Mouse (Mus musculus): ENCODE measurements around the gene Pam.

Gene Pam

GRCm38 (mm10) chr1:97915726-97916125 lies 179.7 kb downstream of the Pam start:
- no peak for DNase-seq (ENCODE audit: low spot score in 2 of 2)

- DNase-seq (ENCODE audit: low spot score in 2 of 2): peak; percentile 20 to 34
Measured at GRCm38 (mm10) chr1:97910874-97911273, 184.6 kb downstream of the Pam start.

- DNase-seq (ENCODE audit: low spot score in 2 of 2): no peak
Measured at GRCm38 (mm10) chr1:97909561-97909960, 185.9 kb downstream of the Pam start.

- no peak for DNase-seq (ENCODE audit: low spot score in 2 of 2)
Measured at GRCm38 (mm10) chr1:97908736-97909135, 186.7 kb downstream of the Pam start.

- DNase-seq (ENCODE audit: low spot score in 2 of 2): no peak
Measured at GRCm38 (mm10) chr1:97903912-97904460, 191.5 kb downstream of the Pam start.

GRCm38 (mm10) chr1:97902830-97903229 lies 192.6 kb downstream of the Pam start:
- no peak for DNase-seq (ENCODE audit: low spot score in 2 of 2)

- DNase-seq (ENCODE audit: low spot score in 2 of 2): no peak
Measured at GRCm38 (mm10) chr1:97900559-97901153, 194.8 kb downstream of the Pam start.

- no peak for DNase-seq (ENCODE audit: low spot score in 2 of 2)
Measured at GRCm38 (mm10) chr1:97887511-97887910, 207.9 kb downstream of the Pam start.

GRCm38 (mm10) chr1:97883498-97883897 lies 211.9 kb downstream of the Pam start:
- no peak for DNase-seq (ENCODE audit: low spot score in 2 of 2)

- no peak for DNase-seq (ENCODE audit: low spot score in 2 of 2)
Measured at GRCm38 (mm10) chr1:97877037-97877436, 218.4 kb downstream of the Pam start.

GRCm38 (mm10) chr1:97873490-97874054 lies 221.9 kb downstream of the Pam start:
- no peak for DNase-seq (ENCODE audit: low spot score in 2 of 2)

- DNase-seq (ENCODE audit: low spot score in 2 of 2): no peak
Measured at GRCm38 (mm10) chr1:97872493-97872892, 223.0 kb downstream of the Pam start.

- DNase-seq (ENCODE audit: low spot score in 2 of 2): no peak
Measured at GRCm38 (mm10) chr1:97872072-97872471, 223.4 kb downstream of the Pam start.

- no peak for DNase-seq (ENCODE audit: low spot score in 2 of 2)
Measured at GRCm38 (mm10) chr1:97864135-97864534, 231.3 kb downstream of the Pam start.

GRCm38 (mm10) chr1:97863140-97863539 lies 232.3 kb downstream of the Pam start:
- no peak for DNase-seq (ENCODE audit: low spot score in 2 of 2)

GRCm38 (mm10) chr1:97862734-97863133 lies 232.7 kb downstream of the Pam start:
- DNase-seq (ENCODE audit: low spot score in 2 of 2): no peak

- no peak for DNase-seq (ENCODE audit: low spot score in 2 of 2)
Measured at GRCm38 (mm10) chr1:97854256-97854655, 241.2 kb downstream of the Pam start.

- peak in 1 of 2 experiments; percentile 9 for DNase-seq (ENCODE audit: low spot score in 2 of 2)
Measured at GRCm38 (mm10) chr1:97851601-97852175, 243.8 kb downstream of the Pam start.

- no peak for DNase-seq (ENCODE audit: low spot score in 2 of 2)
Measured at GRCm38 (mm10) chr1:97848601-97849241, 246.7 kb downstream of the Pam start.

GRCm38 (mm10) chr1:97843220-97843992 lies 252.0 kb downstream of the Pam start:
- no peak for DNase-seq (ENCODE audit: low spot score in 2 of 2)

GRCm38 (mm10) chr1:97834354-97834822 lies 261.1 kb downstream of the Pam start:
- no peak for DNase-seq (ENCODE audit: low spot score in 2 of 2)

Measured in urinary bladder, postnatal 36 days (tissue).